Mouse (Mus musculus) cerebellum, postnatal 14 days (tissue): Measurements from ENCODE around the gene Smtnl2.
"Not testable (repeated sequence)": the region's sequence is repeated elsewhere in the genome, so short reads cannot be mapped to it uniquely, and the experiment has no call there.

ENCODE experiments used
- DNase-seq, 2 experiments: peaks; one replicate each; pipeline ENCODE4 v3.0.0; 2021; ENCODE audit warnings: mixed read lengths in 2 of 2

Smtnl2 gene

DNA sequence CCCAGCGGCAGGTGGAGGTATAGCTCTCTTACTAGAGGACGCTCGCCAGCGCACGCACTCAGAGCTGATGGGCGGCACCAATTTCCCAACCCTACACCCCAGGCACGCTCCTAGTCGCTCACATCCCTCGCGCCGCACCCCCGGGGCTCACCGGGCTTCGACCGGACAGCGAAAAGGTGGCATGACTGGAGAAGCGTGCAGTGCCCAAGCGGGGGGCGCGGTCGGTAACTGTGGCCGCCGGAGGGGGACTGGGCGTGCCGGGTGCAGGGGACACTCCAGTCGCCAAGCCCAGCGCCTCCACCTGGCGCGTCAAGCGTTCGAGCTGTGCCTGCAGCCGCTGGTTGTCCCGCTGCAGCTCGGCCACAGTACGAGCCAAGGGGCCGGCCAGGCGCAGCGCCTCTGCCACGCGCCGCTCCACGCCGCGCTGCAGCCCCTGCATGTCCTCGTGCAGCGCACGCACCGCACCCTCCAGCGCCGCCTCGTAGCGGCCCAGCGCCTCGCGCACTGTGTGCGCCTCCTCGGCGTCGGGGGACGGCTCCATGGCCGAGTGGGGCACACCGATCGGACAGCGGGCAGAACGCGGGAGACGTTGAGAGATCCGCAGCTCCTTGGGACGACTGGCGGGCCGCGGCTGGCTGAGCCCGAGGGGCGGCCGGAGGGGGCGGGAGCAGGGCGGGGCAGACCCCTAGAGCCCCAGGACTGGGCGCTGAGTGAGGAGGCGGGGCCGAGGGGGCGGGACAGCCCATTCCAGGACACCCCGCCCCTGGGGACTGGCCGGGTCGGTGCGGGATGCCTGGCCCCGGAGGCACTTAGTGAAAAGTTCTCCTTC is at the start of gene Smtnl2:
Gene Smtnl2 (minus strand): TSS at position 621 of the 829 bp plus-strand sequence.
- DNase-seq = peak; percentile 51 to 67

DNA sequence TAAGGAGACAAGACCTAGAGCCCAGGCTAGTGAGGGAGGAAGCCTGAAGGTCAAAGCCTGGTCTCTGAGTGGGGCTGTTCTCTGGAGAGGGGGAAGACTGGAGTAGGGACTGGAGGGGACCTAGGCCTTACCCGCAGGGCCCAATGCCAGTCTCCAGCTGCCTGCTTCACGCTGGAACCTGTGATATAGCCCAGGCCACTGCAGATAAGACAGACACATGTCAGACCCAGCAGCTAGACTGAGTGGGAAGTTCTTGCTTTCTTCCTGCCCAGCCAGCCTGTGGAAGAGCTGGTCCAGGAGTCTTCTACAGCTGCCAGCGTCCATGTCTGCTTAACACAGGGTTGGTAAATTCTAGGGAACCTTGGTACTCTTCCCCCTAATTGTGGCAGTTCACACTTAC is 47.0 kb upstream of the Smtnl2 start:
- DNase-seq = no peak

DNA sequence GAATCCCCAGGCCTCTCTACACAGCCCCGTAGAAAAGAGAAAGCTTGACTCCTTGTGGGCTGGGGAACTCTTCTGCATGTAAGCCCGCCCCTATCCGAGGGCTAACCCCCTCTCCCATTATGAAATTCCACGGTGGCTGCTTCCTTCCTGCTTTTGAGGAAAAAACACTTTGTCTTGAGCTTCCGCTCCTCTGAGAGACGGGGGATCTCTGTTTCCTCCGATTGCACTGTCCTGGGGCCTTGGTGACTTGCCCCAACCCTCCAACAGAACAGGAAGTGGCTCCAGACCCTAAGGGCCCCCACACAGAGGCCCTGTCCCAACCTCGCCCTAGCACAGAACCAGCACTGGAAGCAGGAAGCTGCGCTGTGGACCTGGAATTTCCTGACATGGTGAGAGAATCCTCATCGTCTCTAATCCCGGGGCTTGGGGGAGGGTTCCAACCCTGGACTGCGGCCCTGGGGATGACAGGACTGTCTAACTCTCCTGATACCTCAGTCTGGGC is 46.5 kb upstream of the Smtnl2 start:
- no peak for DNase-seq

DNA sequence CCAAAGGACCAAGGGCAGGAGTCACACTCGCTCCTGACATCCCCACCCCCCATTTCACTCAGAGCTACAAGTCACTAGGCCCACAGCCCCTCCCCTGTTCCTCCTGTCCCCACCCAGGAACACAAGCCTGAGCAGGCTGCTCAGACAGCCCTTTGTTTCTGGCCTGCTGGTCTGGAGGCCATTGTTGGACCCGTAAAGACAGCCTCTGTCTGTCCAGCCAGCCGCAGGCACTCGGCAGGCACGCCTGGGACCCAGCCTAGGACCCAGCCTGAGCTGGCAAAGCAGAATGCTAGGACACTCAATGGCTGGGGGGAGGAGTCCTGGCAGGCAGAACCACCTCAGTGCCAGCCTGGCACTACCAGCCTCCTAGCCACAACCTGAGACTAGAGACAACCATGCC is 44.2 kb upstream of the Smtnl2 start:
- peak; percentile 55 to 70 for DNase-seq

GRCm38 (mm10) chr11:72453105-72453953 is 41.8 kb upstream of the Smtnl2 start:
- DNase-seq = no peak

- no peak for DNase-seq
These were observed 40.7 kb upstream of the Smtnl2 start for GRCm38 (mm10) chr11:72452140-72452665.

DNA sequence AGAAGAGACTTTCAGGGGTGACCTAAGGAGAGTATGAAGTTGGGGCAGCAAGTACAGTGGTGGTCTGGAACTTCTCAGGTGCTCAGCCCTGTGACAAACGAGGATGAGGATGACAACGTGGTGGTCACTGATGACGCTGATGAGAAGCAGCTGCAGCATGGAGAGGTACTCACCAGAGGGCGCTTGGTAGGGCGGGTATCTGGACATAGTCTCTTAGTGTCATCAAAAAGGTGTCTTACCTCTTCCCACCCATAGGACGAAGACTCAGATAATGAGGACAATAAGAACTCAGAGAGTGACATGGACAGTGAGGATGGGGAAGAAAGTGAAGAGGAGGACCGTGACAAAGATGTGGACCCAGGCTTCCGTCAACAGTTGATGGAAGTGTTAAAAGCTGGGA is 36.0 kb upstream of the Smtnl2 start:
- DNase-seq = no peak

- DNase-seq = peak in 1 of 2 experiments; percentile 69
These were observed 35.0 kb upstream of the Smtnl2 start for GRCm38 (mm10) chr11:72446311-72447105.

- DNase-seq = peak; percentile 99 to 100
These were observed 29.6 kb upstream of the Smtnl2 start, which contains the start of gene Mybbp1a for GRCm38 (mm10) chr11:72440965-72441664. Gene Mybbp1a (plus strand): TSS chr11:72441355.

GRCm38 (mm10) chr11:72440597-72440964 is 29.1 kb upstream of the Smtnl2 start:
- DNase-seq = peak in 1 of 2 experiments; percentile 40

DNA sequence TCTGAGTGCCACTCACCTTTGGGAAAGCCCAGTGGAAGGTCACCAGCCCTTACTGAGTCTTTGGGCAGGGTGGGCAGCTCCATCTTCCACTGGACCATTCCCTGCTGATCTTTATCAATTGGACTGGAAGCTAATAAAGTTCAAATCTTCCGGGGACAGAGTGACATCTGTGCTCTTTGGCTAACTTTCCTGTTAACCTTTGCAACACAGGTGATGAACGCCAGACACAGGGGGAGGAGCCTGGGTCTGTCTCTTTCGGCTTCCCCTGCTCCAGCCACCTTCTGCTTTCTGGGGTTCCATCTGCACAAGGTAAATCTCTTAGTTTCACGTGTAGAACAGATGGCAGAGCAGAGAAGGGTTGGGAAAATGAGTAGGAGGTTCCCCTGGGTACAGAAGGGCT is 26.9 kb upstream of the Smtnl2 start:
- DNase-seq = no peak

DNA sequence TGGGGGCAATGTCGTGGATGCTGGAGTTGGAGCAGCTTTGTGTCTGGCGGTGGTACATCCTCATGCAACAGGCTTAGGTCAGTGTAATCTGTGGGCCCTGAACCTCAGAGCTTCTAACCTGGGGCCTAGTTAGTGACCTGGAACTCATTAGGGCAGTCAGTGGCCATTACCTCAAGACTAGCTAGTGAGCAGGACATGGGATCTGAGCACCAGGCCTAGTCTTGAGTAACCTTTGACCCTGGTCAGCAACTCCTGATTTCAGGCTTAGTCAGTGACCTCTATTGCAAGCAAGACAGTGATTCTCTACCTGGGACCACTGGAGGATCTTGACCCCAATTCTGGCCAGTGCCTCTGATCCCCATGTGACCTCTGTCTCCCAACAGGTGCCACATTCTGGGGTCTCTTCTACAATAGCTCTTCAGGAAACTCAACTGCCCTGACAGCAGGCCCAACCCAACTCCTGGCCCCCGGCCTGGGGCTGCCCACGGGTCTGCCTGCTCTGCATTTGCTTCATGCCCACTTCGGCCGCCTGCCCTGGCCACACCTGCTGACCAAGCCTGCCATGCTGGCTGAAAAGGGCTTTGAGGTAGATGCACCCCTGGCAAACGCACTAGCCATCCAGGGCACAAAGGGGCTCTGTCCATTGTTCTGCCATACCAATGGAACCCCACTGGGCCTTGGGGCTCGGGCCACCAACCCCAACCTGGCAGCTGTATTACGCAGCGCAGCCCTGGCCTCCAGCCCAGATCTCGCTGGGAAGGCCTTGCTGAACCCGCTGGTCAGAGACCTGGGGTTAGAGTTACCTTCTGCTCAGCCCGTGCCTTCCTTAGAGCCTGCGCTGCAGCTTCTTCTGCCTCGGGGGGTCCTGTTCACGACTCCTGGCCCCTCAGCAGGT is 25.5 kb upstream of the Smtnl2 start:
- peak; percentile 52 to 61 for DNase-seq

DNA sequence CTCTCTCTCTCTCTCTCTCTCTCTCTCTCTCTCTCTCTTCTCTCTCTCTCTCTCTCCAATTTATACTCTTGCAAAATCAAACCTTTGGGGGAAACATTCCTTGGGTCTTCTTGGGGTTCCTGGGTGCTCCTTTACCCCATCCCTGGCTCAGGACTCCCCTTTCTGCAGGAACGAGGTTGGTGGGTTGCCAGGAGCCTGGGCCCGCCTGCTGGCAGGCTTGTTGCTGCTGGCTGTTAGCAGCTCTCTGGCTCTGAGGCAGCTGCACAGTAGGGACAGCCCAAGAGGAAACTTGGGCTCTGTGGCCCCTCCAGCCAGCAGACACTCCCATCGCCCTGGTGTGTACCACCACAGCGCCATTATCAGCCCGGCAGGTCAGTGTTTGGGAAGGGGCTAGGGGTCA is 24.8 kb upstream of the Smtnl2 start:
- DNase-seq = peak; percentile 42 to 56

DNA sequence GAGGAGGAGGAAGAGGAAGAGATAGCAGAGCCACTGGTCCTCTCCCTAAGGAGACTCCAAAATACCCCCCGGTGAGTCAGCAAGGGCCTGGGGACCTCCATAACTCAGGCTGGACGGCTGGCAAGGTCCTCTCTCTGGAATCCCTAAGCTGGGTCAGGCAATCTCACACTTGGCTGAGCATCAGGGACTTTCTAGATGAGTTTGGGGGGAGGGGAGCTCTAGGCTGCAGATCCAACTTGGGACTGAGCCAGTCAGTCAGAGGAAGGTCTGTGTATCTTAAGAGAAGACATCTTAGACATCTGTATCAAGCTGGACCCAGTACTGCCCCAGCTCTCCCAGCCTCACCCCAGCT is 24.2 kb upstream of the Smtnl2 start:
- DNase-seq = no peak

GRCm38 (mm10) chr11:72434963-72435693 is 23.6 kb upstream of the Smtnl2 start, which contains the start of gene Ggt6:
Gene Ggt6 (plus strand): TSS chr11:72435526.
- DNase-seq = no peak

DNA sequence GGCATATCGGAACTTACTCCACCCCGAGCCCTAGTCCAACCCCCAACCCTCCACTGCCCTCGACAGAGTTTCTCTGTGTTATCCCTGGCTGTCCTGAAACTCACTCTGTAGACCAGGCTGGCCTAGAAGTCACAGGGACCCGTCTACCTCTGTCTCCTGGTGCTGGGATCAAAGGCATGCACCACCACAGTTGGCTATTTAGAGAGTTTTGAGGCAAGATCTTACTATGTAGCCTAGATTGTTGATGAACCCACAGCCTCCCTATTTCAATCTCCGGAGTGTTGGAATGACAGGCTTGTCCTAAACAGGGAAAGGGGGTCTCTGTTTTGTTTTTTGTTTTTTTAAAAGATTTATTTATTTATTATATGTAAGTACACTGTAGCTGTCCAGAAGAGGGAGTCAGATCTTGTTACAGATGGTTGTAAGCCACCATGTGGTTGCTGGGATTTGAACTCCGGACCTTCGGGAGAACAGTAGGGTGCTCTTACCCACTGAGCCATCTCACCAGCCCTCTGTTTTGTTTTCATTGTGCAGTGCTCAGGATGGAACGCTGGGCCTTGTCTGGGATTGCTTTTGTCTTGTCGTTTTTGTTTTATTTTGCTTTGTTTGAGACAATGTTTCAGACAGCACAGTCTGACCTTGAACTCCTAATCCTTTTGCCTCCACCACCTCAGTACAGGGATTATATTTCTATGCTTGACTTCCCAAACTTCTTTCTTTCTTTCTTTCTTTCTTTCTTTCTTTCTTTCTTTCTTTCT is 19.0 kb upstream of the Smtnl2 start:
- DNase-seq = not testable (repeated sequence)

DNA sequence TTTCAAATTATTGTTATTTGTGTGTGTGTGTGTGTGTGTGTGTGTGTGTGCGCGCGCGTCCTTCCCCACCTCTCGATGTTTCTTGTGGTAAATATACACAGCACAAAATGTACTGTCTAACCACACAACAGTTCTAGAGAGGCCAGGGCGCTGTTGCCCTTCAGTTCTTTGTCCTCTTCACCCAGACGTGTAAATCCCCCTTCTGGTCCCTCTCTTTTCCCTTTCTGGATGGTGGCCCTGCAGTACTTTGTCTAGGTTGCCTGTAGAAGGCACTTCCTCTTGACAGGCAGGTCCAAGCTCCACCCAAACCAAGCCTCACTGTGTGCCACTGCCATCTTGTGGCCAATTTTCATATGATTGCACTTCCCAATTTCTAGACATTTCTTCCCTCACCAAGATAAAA is 17.8 kb upstream of the Smtnl2 start:
- DNase-seq = peak; percentile 84 to 85

DNA sequence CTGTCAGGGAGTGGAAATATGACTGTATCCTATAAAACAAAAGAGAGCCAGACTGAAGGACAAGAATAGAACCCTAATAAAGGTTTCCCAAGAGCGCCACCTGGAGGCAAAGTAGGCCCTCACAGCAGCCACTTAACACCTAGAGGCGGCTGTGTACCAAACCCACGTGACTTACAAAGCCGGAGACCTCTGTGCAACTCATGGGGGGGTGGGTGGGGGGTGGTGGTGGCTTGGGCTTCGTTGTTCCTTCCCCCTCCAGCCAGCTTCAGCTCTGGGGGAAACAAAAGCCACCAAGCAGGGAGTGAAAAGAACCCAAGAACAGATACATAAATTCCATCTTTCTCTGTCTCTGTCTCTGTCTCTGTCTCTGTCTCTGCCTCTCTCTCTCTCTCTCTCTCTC is 17.2 kb upstream of the Smtnl2 start:
- DNase-seq = peak; percentile 83 to 91

GRCm38 (mm10) chr11:72426884-72427283 is 15.4 kb upstream of the Smtnl2 start:
- no peak for DNase-seq
